Mouse (Mus musculus) c-Kit-negative CD71-positive TER-119-positive erythroid progenitor cells, embryonic 14.5 days (primary cell): ENCODE measurements around the gene Efna3.

ENCODE experiments used
- DNase-seq: peaks from one replicate; pipeline ENCODE4 v3.0.0-alpha.2; 2013; ENCODE audit warnings: low read depth, low spot score

The Efna3 gene

DNA sequence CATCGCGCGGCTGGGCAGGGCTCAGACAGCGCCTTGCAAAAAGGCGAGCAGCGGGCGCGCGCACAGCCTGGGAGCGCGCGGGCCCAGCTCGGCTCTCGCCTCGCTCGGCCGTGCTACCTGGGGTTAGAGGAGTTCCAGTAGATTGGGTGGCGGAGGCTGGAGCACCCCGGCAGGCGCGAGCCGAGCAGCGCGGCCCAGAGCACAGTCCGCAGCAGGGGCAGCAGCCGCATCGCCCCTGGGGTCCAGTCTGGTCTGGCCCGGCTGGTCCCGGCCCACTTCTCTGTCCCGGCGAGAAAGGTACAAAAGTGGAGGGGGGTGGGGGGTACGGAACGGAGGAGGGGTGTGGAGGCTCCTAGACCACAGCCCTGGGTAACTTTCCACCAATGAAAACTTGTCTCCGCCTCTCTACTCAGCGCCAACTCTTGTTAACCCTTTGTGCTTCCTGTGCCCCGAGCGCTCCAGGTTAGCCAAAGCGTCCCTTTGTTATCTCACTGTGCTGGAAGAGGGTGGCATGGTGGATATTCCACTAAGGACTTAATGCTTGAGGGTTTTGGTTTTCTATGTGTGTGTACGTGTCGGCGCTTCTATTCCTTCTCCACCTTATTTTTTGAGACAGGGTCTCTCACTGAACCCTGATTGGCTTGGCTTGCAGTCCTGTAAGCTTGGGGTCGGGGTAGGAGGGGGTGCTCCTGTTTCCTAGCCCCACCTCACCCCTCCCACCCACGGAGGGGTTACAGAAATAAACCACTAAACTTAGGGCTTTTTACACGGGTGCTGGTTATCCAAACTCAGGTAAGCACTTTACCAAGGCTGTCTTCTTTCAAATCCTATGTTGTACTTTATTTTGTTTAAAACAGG, 15.2 kb upstream of the Efna3 start, which contains the start of gene Efna4:
Gene Efna4 (minus strand): TSS at position 308 of the 858 bp plus-strand sequence.
- no peak for DNase-seq

DNA sequence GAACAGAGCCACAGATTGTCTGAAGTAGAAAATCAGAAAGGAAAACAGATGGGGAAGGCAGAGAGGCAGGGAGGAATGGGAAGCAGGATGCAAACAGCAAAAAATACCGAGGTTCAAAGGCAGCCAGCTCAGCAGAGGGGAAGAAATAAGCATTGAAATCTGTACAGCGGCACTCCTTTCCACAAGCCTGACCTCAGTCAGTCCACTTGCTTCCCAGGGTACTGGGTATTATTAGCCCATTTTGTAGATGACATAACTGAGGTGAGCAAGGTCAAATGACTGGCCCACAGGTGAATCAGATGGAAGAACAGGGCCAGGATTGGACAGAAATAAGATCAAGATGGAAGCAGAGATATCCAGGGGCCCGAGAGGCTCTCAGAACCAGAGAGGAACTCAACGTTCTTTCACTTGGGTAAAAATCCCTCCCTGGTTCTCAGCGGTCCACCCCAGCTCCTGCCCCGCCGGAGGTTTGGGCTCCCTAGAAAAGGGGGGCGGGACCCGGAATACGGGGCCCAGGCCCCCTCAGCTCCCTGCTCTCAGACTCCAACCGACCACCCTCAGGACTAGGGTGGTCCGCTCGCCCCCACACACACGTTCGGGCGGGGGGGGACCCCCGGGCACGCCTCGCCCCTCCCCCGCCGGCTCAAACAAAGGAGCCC, 14.4 kb upstream of the Efna3 start:
- no peak for DNase-seq

DNA sequence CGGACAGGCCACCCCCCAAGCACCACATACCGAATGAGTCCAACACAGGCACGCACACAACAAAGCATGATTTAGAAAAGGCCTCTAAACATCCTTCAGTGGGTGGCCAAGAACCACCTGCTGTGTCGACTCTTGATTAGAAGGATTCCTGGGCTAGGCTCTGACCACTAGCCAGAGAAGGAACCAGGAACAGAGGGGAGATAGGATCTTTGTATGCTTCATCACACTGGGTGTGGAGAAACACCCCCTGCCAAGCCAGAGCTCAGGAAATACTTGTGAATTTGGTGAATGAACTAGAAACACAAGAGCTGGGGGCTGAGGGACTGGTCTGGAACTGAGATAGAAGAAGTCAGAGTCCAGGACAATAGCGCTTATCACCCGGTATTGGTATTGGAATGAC, 13.8 kb upstream of the Efna3 start:
- DNase-seq: no peak

DNA sequence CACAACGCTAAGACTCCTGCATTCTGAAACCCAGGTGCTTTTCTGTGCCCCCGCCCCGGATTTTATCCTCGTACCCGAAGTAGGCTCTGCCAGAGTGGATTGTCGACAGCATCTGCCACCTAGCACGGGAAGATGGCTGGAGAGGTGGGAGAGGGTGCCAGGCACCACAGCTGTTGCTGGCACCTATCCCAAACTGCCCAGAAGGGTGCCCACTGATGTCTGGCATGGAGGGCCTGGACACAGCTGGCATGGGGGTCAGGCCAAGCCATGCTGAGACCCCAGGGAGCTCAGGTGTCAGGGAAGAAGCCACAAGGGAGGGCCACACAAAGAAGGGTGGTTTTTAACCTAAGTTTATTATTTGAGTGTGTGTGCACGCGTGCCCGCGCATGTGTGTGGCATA, 10.3 kb upstream of the Efna3 start:
- no peak for DNase-seq

DNA sequence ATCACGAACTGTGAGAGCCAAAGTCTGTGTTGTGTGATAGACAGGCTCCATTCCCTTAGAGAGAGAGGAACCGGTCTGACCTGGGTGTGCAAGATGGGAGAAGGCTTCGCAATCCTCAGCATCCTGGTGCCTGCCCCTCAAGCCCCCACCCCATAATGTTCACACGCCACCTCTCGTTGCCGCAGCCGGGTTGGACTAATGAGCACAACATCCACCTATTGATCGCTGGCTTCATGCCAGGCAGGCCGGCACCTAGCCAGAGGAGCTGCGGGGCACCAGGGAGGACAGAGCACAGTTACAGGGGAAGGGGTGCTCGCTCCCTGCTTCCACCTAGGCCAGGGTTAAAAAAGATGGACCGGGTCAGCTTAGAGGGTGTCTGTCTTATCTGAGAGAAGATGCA, 9.7 kb upstream of the Efna3 start:
- no peak for DNase-seq

DNA sequence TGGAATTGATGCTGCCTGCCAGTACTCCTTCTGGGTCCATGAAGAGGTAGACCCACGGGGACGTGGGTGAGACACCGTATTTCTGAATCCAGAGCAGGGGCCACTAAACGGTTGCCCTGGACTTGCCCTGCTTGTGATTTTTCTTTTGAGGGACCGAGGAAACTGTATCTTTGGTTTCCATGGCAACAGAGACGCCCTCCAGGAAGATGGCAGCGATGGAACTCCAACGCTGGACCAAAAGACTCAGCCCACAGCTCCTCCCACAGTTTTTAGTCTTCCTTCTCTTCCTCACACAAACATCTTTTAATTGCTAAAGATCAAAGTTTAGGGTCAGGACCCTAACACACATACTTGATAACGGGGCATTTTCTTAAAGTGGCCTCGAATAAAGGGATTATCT, 9.2 kb upstream of the Efna3 start:
- no peak for DNase-seq

DNA sequence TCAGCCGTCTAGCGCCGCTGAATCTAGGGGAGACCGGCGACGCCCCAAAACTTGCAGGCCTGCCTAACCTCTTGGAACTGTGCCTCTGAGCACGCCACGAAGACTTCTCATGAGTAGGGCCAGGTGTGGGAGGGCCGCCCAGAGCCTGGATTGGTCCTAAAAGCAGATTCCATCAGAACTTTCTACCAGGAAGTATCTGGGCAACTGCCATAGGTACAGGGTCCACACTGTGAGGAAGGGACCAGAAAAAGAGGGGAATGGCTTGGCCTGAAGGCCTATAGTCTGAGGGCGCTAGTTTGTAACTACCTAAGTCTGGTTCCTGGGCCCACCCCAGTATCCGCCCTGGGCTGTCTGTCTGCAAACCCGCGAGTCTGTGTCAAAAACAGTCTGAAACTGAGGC, 8.8 kb upstream of the Efna3 start:
- DNase-seq: no peak

DNA sequence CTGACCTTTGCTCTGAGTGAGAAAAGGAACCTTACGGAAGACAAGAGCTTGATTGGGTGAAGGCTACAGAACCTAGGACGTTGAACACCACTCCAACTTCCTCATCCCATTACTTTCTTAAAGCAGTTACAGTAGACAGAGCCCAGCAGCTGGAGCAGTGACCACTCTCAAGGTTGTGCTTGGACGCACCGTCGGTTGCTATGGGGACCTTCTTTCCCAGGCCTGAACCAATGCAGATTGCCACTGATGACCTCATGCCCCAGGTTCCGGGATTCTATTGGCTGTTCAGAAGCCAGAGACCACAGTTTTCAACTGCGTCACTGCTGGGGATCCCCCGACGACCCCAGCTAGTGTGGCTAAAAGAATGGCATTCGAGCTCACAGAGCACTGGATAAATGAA, 8.2 kb upstream of the Efna3 start:
- no peak for DNase-seq

DNA sequence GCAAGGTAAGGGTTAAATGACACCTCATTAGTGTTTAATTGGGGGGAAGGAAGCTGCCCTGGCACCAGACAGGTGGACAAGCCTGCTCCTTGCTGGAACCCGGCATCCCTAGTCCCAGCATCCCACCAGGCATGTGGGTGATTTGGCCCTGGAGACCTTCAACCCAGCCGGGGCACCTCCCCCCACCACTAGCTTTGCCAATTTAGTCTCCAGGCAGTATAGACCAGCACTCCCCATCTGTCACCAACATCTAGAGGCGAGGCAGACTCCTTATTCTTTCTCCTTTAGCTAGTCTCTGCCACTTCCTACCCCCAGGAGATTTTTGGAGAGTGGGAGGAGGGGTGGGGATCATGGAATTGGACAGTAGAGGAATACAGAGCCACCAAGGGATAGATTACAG, 7.6 kb upstream of the Efna3 start:
- DNase-seq: no peak

DNA sequence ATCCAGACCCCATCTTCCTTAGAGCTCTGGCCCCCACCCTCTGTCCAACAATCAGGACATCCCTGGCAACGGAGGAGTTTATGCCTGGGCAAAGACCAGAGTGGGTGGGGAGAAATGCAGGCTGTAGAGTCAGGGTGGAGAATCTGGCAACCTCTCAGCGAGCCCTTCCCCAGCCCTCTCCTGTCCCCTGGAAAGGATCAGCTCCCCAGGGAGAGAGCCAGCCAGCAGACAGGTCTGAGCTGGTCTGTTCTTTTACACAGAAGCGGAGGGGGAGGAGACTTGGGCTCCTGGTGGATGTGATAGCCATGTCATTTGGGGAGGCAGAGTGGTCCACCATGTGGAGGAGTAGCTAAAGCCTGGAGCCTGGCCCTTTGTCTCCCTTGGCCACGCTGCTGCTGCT, 5.9 kb upstream of the Efna3 start:
- DNase-seq: no peak

DNA sequence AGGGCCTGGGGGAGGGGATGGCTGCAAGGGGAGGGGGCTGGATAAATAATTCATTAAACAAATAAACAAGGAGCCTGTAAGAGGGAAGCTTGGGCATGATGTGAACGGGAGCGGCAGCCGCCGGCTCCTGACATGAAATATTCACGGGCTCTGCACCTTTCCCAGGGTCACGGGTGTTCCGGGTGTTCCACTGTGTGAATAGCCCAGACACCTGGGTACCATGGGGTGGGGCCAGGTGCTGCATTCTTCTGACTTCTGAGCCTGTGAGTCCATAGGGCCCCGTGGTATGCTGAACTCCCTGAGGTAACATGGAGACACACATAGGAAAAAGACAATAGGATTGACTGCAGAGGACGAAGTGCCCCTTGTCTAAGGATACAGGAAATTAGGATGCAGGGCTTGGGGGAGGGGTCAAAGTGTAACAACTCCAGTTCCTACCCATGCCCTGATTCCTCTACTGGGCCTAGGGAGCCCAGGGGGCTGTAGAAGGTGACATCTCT, 4.7 kb upstream of the Efna3 start:
- no peak for DNase-seq

DNA sequence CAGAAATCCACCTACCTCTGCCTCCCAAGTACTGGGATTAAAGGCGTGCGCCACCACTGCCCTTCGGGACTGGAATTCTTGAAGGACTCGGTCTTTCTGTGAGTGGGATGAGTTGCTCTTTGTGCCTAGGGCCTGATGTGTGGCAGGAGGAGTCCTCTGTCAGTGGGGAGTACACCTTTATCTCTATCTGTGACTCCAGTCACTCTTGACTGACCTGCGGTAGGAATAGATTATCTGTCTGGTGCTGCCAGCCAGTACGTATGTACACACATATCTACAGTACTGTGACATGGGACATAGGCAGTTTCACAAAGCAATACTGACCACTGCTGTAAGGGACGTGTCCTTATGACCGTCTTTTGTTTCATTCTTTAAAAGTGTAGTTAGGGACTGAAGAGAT, 3.1 kb upstream of the Efna3 start:
- no peak for DNase-seq

DNA sequence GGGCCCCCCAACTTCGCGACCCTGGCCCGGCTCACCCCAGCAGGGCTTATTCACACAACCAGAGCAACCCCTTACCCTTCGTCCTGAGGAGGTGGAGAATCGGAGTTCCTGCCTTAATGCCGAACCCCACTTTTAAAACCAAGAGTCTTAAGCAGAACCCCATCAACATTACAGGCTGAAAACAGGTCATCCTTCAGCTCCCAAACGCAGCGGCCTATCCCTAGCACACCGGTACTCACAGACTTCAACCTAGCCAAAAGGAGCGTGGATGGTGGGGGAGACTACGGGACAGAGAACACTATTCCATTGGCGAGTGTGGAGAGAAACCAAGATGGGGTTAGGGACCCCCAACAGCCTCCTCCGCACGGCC, 649 bp downstream of the Efna3 start:
- DNase-seq: no peak

DNA sequence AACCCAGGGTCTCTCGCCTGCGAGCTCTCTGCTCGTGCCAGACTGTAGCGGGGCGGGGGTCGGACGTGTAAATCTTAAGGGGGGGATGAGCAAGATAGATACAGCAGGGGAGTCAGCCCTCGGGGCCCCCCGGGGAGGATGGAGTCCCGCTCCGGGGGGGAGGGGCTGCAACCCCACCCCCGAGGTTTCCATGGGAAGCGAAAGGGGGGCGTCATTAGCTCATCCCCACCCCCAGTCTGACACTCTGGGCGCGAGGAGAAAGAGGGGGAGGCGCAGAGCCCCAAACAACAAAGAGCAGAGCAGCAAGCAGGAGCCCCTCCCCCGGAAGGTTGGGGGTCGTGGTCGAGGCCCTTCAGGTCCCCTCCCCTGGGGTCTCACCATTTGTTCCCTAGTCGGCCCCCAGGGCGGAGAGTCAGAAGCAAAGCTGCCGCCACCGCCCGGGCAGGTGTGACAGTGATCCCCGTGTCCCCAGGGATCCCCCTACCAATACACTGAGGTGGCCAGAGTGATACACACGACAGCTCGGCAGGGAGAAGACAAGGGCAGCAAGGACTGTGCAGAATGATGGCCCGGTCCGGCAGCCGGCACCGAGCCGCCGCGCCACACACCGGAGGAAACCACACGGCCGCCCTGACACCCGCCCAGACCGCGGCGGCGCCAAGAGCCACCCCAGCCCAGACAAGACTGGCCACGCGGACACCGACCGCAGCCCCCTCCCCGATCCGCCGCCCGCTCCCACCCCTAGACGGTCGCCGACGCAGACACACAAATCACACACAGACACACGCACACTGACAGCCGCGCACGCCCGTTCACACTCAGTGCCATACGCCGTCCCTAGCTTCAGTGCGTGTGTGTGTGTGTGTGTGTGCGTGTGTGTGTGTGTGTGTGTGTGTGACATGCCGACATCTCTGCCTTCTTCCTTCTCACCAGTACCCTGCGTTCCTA, 1.3 kb downstream of the Efna3 start:
- no peak for DNase-seq

DNA sequence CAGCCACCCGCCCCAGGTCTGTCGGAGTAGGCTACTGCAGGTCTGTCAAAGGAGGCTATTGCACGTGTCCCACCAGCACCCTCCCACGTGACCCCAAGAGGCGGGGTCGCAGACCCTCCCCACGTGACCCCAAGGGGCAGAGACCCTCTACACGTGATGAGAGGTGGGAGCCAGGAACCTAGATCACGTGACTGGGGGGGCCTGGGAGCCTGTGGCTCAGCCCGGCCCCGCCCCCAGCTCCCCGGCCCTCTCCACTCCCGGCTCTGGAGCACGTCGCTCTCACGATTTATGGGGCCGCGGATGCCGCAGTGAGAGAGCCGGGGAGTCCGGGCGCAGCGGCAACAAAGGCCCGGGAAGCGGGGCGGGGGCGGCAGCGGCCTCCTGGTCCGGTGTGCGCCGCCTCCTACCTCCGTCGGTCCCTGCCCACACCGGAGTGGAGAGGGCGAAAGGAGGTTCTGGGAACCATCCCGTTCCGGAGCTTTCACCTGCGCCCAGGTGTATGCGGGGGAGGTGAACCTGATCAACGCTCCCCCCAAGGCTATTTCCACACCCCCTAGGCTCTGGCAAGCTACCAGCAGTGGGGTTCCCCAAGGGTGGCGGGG, 2.1 kb downstream of the Efna3 start:
- no peak for DNase-seq

DNA sequence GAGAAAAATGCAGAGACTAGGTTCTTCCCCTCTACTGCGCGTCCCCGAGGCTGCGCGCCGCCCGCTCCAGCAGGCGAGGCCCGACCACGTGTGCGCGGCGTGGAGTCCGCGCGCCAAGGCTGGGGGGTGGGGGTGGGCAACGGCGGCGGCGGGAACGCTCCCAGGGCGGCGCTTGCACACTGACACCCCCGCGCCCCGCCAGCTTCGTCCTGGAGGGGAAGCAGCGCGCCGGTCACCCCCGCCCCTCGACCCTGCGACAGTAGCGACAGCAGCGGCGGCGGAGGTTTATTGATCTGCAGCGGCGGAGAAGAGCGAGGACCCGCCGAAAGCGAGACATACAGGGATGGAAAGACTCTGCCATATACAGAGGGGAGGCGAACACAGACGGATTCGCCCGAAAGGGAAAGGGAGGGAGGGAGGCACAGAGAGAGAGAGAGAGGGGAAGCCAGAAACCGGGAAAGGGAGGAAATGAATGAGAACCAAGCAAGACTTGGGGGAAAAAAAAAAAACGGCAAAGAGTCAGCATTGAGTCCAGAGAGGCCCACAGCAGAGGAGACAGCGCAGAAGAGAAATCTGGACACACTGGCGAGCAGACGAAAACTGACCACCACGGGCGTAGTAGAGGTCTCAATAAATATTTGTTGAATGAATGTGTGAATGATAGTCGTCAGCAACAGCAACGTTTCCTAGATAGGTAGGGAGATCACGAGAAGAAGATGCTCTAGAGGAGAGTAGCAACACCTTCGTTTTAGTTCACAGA, 3.0 kb downstream of the Efna3 start:
- no peak for DNase-seq

DNA sequence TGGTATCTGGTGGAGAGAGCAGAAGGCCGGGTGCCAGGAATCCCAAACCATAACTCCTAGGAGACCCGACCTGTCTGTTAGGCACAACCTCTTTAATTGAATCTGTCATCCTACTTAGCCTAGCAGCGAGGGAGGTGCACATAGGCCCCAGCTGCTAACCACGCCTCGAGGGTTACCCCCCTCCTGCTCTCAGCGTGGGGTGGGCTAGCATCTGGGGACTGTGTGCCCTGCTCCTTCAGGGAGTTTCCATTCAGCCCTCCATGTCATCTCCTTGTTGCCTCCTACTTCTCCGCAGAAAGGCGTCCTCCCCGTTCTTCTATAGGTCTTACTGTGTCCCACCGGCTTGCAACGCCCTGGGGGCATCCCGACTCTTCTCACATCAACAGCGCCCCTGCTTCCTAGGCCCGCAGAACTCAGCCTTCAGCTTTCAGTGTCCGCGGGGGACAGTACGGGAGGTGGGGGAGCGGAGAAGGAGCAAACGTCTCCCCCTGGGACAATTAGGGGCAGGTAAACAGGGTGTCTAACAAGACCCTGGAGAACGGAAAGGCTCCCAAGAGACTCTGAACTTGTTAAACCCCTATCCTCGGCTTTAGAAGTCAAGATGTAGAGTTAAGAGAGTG, 3.7 kb downstream of the Efna3 start:
- DNase-seq: no peak

DNA sequence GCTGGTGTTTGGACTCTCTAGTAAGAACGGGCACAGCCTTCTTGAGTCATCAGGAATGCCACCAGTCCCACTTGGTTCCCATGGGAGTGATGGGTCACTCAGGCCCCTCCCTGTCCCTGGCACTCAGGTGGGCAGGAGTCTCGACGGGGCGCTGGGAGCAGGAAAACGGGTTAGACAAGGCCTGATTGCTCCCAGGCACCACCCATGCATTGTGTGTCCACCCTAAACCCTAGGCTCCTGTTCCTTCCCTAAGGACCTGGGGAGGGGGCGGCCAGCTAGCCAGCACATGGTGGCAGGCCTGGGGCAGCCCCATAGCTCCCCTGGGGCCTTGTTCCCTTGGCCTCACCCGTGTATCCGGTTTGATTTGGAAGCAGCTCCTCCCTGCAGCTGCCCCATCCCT, 4.4 kb downstream of the Efna3 start:
- DNase-seq: no peak

DNA sequence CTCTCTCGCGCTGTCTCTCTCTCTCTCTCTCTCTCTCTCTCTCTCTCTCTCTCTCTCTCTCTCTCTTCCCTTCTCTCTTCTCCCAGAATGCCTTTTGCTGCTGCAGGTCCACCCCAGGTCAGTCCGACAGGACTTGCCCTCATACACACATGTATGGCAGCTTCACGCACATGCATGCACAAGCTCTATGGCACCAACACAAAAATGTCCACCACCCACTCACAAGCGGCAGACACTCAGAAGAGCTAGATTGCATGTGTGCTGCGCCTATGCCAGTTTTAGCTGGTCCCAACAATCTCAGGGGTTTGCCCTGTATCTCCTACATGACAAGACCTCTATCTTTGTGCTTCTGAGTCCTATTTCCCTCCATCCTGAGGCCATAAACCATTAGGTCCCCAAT, 5.5 kb downstream of the Efna3 start:
- no peak for DNase-seq

DNA sequence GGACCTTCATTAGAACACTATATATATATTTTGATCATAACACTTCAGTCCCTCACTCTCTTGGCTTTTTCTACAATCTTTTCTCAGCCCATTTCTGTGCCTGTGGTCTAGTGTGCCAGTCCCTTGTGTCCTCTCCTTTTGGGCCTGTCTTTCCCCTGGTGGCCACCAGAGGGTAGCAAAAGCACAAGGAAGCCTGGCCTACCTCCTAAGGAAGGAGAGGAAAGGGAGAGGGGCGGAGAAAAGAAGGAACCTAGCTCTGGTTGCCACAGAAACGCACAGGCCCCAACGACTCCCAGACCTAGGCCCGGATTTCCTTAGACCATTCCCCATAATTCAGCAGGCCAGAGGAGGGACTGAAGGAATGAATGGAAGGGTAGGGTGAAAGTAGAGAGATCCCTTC, 5.9 kb downstream of the Efna3 start:
- DNase-seq: peak; percentile 52
